Mouse (Mus musculus) hindbrain, embryonic 14.5 days (tissue): ENCODE measurements around the gene Kctd7. TPM values are rescaled to one million over a fixed set of nuclear protein-coding genes. Genes with fewer than 3 reads are reported as not detected.

Experiments used
- ATAC-seq: fragments of 200-750 bp; cut with Nextera tagmentation; 2 replicates; pipeline ENCODE4 v1.8.0; 2017; ENCODE audit warnings: moderate number of reproducible peaks, mild to moderate bottlenecking, moderate TSS enrichment, moderate library complexity; ENCODE audit not compliant: low FRiP score
- DNase-seq: peaks from one replicate; pipeline ENCODE4 v3.0.0-alpha.2; 2015; ENCODE audit warnings: low spot score
- H3K27ac ChIP-seq: fragments of 300-500 bp; sonication (generic); 2 replicates; pipeline ENCODE4 v1.5.1; 2014; ENCODE audit warnings: mild to moderate bottlenecking, moderate library complexity
- H3K27me3 ChIP-seq: fragments of 300-500 bp; sonication (generic); 2 replicates; pipeline ENCODE4 v1.6.1; 2014; ENCODE audit warnings: mild to moderate bottlenecking, low read length, mixed read lengths; ENCODE audit not compliant: control insufficient read depth, insufficient read depth
- H3K36me3 ChIP-seq: fragments of 300-500 bp; sonication (generic); replicated peaks from 2 replicates; pipeline ENCODE4 v1.6.1; 2014; ENCODE audit not compliant: control insufficient read depth, insufficient read depth
- H3K4me1 ChIP-seq: fragments of 300-500 bp; sonication (generic); replicated peaks from 2 replicates; pipeline ENCODE4 v1.6.1; 2014; ENCODE audit warnings: antibody characterized with exemption, low read length, mixed read lengths; ENCODE audit not compliant: control insufficient read depth, insufficient read depth
- H3K4me2 ChIP-seq: fragments of 300-500 bp; sonication (generic); replicated peaks from 2 replicates; pipeline ENCODE4 v1.6.1; 2014; ENCODE audit warnings: mild to moderate bottlenecking, moderate library complexity
- H3K4me3 ChIP-seq: fragments of 300-500 bp; sonication (generic); replicated peaks from 2 replicates; pipeline ENCODE4 v1.5.1; 2014; ENCODE audit warnings: mild to moderate bottlenecking, low read length
- H3K9ac ChIP-seq: fragments of 300-500 bp; sonication (generic); 2 replicates; pipeline ENCODE4 v1.6.1; 2014
- H3K9me3 ChIP-seq: fragments of 300-500 bp; sonication (generic); 2 replicates; pipeline ENCODE4 v1.6.1; 2016; ENCODE audit warnings: low read length; ENCODE audit not compliant: control insufficient read depth
- WGBS: fragments of 180-500 bp; shearing (Covaris S2); extraction: QIAGEN DNeasy Blood & Tissue Kit; methylation state at CpG from one replicate; pipeline ENCODE4 v1.1.7; 2014; 5-methylcytosine and 5-hydroxymethylcytosine counted together
- polyA plus RNA-seq: library from polyadenylated mRNA; unstranded; fragments of >200 nt; fragmentation: Nextera tagmentation; extraction: Ambion mirVana; gene quantifications from 2 replicates; pipeline ENCODE4 v1.2.1, GENCODE M21; 2014

Gene Kctd7
- polyA plus RNA-seq, 1 experiment from 2014 or later, result 15.3 TPM

- Histone ChIP-seq H3K36me3 (peaks cover 8% of the 10 kb centered on the region; the same call in 1 of the 2 replicates), H3K4me3 (no peak overlapping the region), H3K9ac (no peak overlapping the region), H3K27me3 (no peaks in the 10 kb centered on the region), H3K27ac (no peak overlapping the region), H3K4me2 (no peak overlapping the region), H3K9me3 (no peaks in the 10 kb centered on the region), H3K4me1 (0 out of 2 replicates have a peak, but pooled peaks cover 4% of the 10 kb centered on the region)
- 27% methylated on average over 8 of the region's 8 CpGs for WGBS
- ATAC-seq (no peak), DNase-seq (peak; percentile 87)
Measured at GRCm38 (mm10) chr5:130139393-130139792, 5.3 kb upstream of the Kctd7 start.

DNA sequence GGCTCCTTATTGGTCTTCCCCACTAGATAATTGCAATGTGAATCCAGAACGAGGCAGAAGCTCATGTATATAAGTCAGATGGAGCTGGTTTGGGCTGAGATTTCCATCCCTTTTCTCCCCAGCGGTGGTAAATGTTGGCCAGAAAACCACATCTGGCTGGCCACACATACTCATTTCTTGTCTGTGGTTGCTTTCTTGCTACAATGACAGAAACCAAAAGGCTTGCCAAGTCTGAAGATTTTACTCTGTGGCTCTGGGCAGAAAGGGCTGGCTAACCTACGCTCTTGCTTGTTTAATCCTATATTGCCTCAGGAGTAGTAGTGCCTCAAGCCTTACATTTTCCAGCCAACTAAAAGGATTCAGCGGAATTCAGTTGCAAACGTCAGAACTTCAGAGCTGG lies 3.5 kb upstream of the Kctd7 start:
- Histone ChIP-seq H3K27me3 (no peaks in the 10 kb centered on the region), H3K4me1 (peaks cover 11% of the 10 kb centered on the region; the same call in 1 of the 2 replicates), H3K4me2 (no peak overlapping the region), H3K9me3 (no peaks in the 10 kb centered on the region), H3K4me3 (no peak overlapping the region), H3K36me3 (no peaks in the 10 kb centered on the region; the same call in 1 of the 2 replicates), H3K9ac (no peak overlapping the region), H3K27ac (no peak overlapping the region)
- WGBS, result 84% methylated on average over 5 of the region's 5 CpGs
- no peak for DNase-seq
- ATAC-seq, result no peak

- 74% methylated on average over 4 of the region's 4 CpGs for WGBS
- Histone ChIP-seq H3K27ac (no peak overlapping the region), H3K4me1 (peaks cover 11% of the 10 kb centered on the region; the same call in 1 of the 2 replicates), H3K4me3 (no peak overlapping the region), H3K27me3 (no peaks in the 10 kb centered on the region), H3K36me3 (no peaks in the 10 kb centered on the region), H3K4me2 (no peak overlapping the region), H3K9me3 (no peaks in the 10 kb centered on the region), H3K9ac (no peak overlapping the region)
- no peak for DNase-seq
- ATAC-seq, result no peak
Measured at GRCm38 (mm10) chr5:130142041-130142440, 2.6 kb upstream of the Kctd7 start.

- DNase-seq, result no peak
- no peak overlapping the region for H3K9ac ChIP-seq
- no peak overlapping the region for H3K4me3 ChIP-seq
- peaks cover 4% of the 10 kb centered on the region; the same call in 1 of the 2 replicates for H3K36me3 ChIP-seq
- no peaks in the 10 kb centered on the region for H3K27me3 ChIP-seq
- H3K4me1 ChIP-seq, result peaks cover 11% of the 10 kb centered on the region; the same call in 1 of the 2 replicates
- no peak for ATAC-seq
- 89% methylated on average over 7 of the region's 7 CpGs for WGBS
- H3K27ac ChIP-seq, result no peak overlapping the region
- H3K9me3 ChIP-seq, result no peaks in the 10 kb centered on the region
- H3K4me2 ChIP-seq, result no peak overlapping the region
Measured at GRCm38 (mm10) chr5:130143101-130143500, 1.6 kb upstream of the Kctd7 start.

- Histone ChIP-seq H3K4me2 (peak overlapping the region; percentile 78), H3K4me3 (peak overlapping the region; percentile 66), H3K4me1 (peaks cover 11% of the 10 kb centered on the region; the same call in 1 of the 2 replicates), H3K27ac (peak overlapping the region; percentile 91), H3K27me3 (no peaks in the 10 kb centered on the region), H3K36me3 (peaks cover 12% of the 10 kb centered on the region), H3K9ac (peak overlapping the region; percentile 47), H3K9me3 (no peaks in the 10 kb centered on the region)
- ATAC-seq (peak; percentile 57), DNase-seq (peak; percentile 80)
- WGBS, result 2% methylated on average over 20 of the region's 20 CpGs
Measured at GRCm38 (mm10) chr5:130143977-130144333, 706 bp upstream of the Kctd7 start.

GRCm38 (mm10) chr5:130145961-130146360 lies 1.3 kb downstream of the Kctd7 start:
- ATAC-seq (no peak), DNase-seq (no peak)
- H3K36me3 ChIP-seq, result peaks cover 31% of the 10 kb centered on the region
- WGBS, result 82% methylated on average over 8 of the region's 8 CpGs
- peak overlapping the region; percentile 78 for H3K4me2 ChIP-seq
- H3K27ac ChIP-seq, result no peak overlapping the region
- no peaks in the 10 kb centered on the region for H3K27me3 ChIP-seq
- peak overlapping the region; percentile 75; the same call in 1 of the 2 replicates for H3K9ac ChIP-seq
- H3K4me1 ChIP-seq, result peaks cover 11% of the 10 kb centered on the region; the same call in 1 of the 2 replicates
- H3K9me3 ChIP-seq, result no peaks in the 10 kb centered on the region
- H3K4me3 ChIP-seq, result peak overlapping the region; percentile 66

DNA sequence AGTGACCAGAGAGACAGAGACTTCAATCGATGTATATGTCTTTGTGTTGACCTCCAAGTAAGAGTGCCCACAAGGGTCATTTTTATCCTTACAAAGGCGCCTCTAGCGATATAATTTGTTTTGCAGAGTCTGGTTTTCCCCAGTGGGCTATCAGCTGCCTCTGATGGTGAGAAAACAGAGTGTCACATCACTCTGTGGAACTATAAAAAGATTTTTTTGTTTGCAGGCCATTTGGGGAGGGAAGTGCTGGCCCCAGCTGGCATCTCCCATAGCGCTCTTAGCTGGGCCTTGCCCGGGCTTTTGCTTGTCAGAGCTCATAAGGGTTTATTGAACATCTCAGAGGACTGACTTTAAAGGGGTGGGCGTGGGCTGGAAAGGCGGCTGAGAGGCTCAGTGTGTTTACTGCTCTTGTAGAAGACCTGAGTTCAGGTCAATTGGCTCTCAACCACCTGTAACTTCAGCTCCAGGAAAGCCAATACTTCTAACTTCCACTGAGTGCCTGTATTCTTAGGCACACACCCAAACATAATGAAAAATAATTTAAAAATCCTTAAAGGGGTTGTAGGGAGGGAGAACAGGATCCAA lies 5.2 kb downstream of the Kctd7 start:
- no peak overlapping the region for H3K9ac ChIP-seq

DNA sequence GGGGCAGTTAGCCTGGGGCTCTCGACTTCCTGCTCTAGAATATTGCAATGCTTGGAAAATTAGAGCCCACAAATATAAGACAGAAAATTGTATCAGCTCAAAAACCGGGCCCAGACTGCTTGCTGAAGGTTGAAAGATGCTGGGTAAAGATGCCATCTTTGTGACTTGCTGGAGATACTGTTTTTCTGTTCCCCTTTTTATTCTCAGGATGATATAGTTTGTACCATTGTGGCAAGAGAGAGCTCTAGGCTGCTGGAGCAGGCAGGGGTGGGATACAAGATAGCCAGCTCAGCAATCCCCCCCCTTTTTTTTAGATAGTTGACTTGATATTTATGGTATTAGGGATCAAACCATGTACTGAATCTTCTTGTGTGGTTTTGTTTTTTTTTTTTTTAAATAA lies 9.6 kb downstream of the Kctd7 start:
- Histone ChIP-seq H3K4me2 (no peak overlapping the region), H3K36me3 (peaks cover 48% of the 10 kb centered on the region), H3K9me3 (no peaks in the 10 kb centered on the region), H3K4me1 (no peaks in the 10 kb centered on the region), H3K27me3 (no peaks in the 10 kb centered on the region), H3K4me3 (no peak overlapping the region), H3K9ac (no peak overlapping the region), H3K27ac (no peak overlapping the region)
- WGBS, result 82% methylated on average over 2 of the region's 2 CpGs
- DNase-seq (no peak), ATAC-seq (no peak)

More for the DNA sequence above, 5.2 kb downstream of the Kctd7 start:
- Histone ChIP-seq H3K4me1 (peaks cover 7% of the 10 kb centered on the region; the same call in 1 of the 2 replicates), H3K9me3 (no peaks in the 10 kb centered on the region), H3K4me2 (no peak overlapping the region), H3K36me3 (peaks cover 57% of the 10 kb centered on the region), H3K27me3 (no peaks in the 10 kb centered on the region), H3K27ac (no peak overlapping the region), H3K4me3 (no peak overlapping the region)
- 84% methylated on average over 7 of the region's 7 CpGs for WGBS
- ATAC-seq, result no peak
- no peak for DNase-seq

DNA sequence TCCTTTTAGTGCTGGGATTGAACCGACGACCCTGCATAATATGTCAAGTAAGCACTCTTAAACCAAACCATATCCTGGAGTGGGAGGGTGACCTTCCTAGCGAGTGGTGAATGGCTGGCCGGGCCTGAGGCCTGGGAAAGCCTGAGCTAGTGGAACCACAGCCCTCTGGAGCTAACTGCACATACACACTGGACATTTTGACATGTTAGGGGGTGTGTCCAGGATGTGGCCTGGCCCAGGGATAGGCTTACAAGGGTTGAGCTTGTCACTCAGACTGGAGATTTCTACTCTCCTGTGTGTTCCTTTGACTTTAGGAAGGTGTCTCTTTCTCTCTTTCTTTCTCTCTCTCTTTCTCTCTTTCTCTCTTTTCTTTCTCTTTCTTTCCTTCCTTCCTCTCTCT lies 13.9 kb downstream of the Kctd7 start:
- Histone ChIP-seq H3K9ac (no peak overlapping the region), H3K36me3 (peaks cover 10% of the 10 kb centered on the region), H3K4me2 (no peak overlapping the region), H3K4me3 (no peak overlapping the region), H3K4me1 (no peaks in the 10 kb centered on the region), H3K27ac (no peak overlapping the region), H3K27me3 (no peaks in the 10 kb centered on the region), H3K9me3 (no peaks in the 10 kb centered on the region)
- ATAC-seq, result no peak
- no peak for DNase-seq
- WGBS, result 78% methylated on average over 4 of the region's 4 CpGs
